Mouse (Mus musculus) cerebellum, adult 18-20 months (tissue): ENCODE data around the gene Gyg.

Source experiments
- DNase-seq, 2 experiments: peaks; one replicate each; pipeline ENCODE4 v3.0.0; 2021

The Gyg gene

DNA sequence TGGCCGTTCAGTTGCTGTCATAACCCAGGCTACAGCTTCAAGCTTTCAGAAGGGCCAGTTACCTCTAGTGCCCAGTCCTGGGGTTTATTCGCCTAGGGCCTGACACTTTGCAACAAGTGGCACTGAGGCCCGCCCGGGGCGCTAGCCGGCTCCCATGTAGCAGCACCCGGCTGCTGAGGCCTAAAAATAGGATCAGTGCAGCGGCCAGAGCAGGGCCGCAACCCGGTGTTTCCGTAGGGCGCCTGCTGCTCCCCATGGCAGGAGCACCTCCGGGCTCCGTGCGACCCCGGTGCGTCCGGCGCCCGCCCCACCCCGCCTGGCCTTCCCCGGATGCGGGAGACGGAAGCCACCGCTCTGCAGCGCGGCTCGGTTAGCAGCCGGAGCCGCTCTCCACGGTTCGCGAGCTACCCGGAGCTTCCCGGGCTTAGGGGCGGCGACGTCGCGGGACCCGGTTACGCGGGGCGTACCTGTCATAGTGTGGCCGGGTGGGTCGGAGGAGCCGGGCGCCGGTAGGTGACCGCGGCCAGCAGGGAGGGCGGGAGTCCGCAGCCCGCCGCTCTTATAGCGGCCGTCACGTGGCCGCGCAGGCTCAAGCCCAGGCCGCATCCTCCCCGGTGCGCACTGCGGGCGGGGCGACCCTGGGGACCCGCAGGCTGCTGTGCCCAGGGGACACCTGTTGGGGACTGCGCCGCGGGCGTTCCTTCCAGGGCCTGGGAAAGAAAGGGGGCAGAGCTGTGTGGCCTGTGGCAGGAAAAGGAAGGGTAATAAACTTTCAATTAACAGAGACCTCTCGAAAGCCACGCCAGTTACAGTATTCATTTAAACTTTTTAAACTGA is at the start of gene Gyg:
Gene Gyg, minus strand, starts transcription at position 787 of the 837 bp plus-strand sequence.
- peak; percentile 30 to 51 for DNase-seq

DNA sequence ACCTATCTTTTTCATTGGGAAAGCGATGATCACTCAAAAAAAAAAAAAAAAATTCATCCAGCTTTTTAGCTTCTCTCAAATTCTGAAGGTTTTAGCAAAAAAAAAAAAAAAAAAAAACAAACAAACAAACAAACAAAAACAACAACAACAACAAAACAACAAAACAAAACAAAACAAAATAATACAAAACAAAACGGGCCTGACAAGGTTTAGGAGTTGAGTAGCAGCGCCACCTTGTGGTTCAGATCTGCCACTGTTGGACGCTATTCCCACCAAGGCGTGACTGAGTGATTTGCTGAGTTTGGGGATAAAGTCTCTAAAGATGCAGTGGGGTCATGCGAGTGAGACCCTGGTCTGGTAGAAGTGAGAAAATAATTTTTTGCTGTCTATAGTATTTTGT is 43.8 kb upstream of the Gyg start:
- peak; percentile 16 to 51 for DNase-seq

DNA sequence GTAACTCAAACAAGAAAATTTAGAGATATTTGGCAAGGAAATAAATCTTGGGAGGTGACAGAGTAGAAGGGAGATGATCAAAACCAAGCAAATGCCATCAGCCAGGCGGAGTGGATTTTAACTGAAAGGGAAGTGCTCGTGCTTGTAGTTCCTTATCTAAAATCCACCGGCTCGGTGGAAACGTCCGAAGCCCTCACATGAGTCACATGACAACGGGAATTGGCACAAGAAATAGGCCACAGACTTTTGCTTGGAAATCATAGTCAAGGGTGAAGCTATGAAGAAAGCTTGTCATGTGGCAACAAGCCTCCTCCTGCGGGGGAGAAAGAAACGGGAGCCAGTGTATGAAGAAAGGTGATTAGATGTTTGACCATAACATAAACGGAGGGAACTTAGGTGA is 42.8 kb upstream of the Gyg start:
- no peak for DNase-seq

- DNase-seq: no peak
Measured at GRCm38 (mm10) chr3:20188976-20189675, 34.0 kb upstream of the Gyg start.

- no peak for DNase-seq
Measured at GRCm38 (mm10) chr3:20172394-20172793, 17.3 kb upstream of the Gyg start.

DNA sequence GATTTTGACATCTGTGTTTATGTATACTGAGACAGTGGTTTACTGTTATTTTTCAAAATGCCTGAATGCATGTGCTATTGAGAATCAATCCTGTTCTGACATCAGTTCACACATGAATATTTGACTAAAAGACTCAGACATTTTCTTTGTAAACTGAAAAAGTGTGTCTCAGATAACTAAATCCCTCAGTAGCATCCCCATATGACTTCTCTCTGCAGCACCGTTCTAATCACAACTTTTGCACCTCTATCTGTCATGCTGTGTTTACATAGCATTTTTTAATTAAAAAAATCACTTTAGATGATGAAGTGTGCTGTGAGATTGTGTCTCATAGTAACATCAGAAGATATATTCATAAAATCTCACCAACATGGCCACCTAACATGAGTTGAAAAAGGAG is 12.4 kb upstream of the Gyg start:
- no peak for DNase-seq

DNA sequence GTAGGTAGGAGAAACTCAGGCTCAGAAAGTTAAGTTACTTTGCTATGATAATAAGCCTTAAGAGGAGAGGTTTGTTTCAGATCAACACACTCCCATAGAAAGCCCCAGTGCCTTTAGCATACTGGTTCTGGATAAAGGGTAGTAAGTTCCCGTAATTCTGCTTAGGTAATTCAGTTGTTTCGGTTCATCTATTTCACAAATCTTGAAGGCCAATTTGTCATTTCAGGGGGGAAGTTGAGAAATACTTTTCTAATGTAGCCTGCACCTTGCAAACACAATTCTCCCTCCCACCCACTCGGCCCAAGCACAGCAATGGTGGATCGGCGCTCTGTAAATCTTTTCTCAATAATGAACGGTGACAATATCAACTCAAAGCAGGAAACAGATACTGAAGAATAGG is 359 bp upstream of the Gyg start:
- DNase-seq: no peak

DNA sequence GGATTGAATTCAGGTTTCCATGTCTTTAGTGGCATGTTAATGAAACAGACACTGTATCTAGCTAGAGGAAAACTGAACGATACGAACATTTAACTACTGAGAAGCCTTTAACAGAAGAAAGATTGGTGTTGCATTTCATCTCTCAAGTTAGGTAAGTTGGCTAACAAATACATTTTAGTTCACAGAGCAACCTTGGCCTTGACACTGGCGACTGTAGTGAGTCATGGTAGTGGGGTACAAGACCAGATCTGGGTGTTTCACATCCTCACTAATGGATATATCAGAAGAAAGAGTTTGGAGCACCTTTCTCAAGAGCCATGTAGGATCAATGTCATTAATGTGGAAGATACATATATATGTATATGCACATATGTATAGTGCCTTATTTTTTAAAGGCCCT is 3.5 kb downstream of the Gyg start:
- no peak for DNase-seq

GRCm38 (mm10) chr3:20150511-20150910 is 4.6 kb downstream of the Gyg start:
- no peak for DNase-seq

- DNase-seq: no peak
Measured at GRCm38 (mm10) chr3:20147647-20148046, 7.5 kb downstream of the Gyg start.

DNA sequence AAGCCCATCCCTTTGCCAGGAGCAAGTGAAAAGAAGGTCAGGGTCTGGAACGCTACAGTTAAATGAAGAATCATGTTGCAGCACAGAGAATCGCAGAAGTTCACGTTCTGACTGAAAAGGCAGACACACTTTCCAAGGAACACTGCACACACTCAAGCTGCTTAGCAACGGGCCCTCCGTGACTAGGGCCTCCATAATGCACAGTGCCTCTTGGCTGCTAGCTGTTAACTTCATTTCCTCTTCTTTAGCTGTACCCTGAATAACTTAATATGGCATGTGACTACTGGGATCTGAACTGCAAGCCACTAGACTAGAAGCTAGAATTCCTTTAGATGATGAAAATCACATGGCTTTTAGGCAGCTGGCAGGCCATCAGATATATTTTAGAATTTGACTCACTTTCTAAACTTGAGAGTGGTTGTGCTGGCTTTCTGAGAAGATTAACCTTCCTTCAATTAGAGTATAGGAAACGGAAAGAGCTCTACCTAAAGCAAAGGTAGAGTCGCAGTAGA is 8.2 kb downstream of the Gyg start:
- DNase-seq: no peak

DNA sequence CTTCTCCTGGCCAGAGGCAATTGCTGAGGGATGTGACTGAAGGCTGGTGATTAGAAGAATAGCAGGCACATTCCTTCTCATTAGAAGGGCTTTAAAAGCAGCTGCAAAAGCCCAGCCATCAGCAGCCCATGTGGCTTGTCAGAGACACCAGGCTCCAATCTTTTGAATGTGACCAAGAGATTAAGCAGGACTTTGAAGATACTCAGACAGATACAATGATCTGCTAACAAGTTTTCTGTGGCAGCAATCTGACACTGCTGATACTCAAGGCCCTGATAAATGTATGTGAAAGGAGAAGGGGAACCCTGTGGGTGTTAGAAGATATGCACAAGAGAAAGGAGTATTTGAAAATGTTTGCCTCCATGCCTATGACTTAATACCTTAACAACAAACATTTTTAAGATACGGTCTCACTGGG is 9.4 kb downstream of the Gyg start:
- no peak for DNase-seq

DNA sequence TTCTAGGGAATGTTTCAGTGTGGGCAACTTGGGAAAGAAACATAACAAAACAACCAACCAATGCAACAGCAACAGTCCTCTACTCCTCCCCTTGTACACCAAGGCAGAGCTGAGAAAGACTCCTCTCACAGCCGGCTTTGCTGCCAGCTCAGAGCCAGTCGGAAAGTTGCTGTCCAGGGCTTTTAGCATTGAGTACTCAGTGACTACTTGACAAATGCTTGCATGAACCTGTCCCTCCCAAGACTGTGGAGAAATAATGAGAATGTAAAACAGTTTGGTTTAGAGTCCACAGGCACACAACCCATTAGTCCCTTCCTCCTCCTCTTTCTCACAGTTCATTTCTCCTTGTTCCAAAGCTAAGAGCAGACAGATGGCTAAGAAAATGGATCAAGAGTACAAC is 10.7 kb downstream of the Gyg start:
- DNase-seq: no peak

DNA sequence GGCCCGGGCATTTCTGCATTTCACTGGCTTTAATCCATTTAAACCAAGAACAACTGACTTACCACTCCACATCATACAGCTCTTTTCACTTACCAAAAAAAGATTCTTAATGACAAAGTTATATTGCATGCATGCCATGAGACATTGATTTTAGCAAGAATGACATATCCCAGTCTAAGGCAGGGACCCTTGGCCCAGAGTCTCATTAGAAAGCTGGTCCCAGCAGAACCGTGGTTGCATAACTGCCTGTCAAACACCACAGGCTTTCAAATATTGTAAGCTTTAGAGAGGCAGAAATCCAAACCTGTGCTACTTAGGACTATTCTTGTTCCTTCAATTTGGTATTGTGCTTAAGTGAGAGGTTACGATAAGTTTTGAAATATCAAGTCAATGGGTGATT is 11.4 kb downstream of the Gyg start:
- no peak for DNase-seq

DNA sequence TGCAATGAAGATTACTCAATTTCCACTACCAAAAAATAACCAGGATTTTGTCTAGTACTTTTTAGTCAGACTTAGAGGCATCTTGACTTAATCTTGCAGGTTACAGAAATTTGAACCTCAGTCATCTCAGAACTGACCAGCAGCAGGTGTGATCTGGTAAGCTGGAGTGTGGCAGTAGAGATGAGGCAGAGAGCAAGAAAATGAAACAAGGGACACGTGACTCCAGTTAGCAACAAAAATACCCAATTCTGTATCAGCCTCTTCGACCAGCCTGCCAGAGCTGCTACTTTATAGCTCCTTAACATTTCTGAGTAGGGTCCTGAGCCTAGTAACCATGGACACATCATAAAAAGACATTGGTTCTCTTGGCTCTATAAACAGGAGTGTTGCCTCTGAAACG is 12.5 kb downstream of the Gyg start:
- DNase-seq: no peak

GRCm38 (mm10) chr3:20142101-20142500 is 13.0 kb downstream of the Gyg start:
- DNase-seq: no peak

- no peak for DNase-seq
Measured at GRCm38 (mm10) chr3:20141679-20142078, 13.4 kb downstream of the Gyg start.

DNA sequence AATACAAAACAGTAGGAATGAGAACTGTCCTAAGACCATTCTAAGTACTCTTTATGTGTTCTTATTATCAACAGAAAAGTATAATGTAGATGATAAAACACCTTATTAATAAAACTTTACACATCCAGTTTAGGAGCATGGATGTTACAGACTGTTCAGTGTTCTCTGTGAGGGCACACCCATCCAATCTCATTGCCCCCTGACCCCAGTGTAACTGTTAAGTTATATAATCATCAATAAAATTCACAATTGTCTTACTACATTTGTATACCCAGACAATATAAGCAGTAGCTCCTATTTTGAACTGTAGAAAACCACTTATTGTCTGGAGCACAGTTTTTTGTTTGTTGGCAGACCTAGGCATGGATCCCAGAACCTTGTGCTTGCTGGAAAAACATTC is 13.9 kb downstream of the Gyg start:
- DNase-seq: no peak

DNA sequence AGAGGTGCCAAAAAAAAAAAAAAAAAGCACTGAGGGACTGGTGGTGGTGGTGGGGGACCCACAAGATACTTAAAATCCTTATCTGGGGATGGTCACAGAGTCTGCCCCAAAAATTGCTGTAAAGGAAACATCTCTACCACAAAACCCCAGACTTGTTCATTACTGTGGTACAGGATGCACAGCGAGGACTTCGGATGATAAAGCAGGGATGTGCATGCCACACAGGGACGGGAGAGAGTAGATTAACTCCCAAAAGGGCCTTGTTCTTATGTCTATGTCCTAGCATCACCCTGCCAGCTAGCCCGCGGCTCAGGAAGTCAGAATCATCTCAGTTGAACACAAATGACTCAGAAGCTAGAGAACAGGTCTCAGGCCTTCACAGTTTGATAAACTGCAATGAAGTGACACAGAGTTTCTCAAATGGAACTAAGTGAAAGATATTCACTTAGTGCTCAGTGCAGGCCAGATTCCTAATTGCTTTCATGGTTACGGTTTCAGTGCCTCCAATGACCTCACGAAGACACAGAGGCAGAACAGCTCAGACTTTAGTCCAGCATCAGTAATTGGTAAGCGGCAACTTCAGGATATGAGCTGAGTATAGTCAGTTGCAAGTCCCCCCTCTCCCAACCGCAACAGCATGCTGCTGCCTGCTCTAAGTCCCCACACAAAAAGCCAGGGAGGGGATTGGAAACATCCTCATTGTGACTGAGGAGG is 18.1 kb downstream of the Gyg start:
- no peak for DNase-seq

DNA sequence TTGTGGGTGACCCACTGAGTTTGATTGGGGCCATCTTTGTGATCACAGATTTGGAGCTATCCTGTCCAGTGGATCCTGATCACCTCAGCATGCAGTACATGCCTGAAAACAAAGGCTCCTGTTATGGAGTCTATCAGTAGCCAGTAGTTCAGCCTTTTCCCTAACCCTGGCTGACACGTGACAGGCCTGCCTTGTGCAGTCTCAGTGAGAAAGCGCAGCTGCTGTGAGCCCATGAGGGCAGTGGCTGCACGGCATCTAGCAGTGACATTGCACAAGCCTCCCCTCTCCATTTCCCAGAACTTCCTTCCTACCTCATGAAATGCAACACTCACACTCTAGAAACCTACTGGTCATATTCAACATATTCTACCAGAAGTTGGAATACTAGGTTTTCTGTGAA is 20.6 kb downstream of the Gyg start:
- no peak for DNase-seq

DNA sequence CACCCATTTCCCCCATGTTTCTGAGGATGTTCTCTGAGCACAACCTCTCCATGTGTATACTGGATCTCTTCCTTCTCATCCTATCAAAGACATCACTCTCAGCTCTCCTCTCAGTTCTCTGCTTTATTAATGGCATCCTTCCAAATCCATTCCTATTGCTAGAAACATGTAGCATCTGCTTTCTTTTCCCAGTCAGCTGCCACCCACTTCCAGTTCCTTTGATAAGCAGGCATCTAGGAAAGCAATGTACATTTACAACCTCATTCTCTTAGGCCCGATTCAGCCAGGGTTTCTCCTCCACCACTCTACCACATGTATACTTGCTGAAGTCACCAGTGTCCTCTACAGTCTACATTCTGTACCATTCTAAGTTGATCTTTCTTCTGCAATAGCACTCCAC is 21.4 kb downstream of the Gyg start:
- no peak for DNase-seq

DNA sequence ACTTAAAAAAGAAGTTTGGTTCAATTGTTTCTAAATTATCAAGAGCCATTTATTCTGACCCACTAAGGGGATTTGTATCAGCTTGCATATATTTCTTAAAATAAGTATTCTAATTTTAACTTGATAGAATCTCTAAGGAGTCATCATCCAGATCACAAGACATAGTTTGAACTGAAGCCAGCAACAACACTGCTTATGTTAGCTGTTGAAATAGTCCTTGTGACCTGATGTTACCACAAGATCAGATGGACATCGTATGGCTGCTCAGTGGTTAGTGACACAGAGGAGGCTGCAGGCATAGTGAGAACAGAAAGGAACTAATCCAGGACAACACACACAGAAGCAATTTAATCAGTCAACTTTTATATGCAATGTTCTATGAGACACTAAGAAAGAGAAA is 22.4 kb downstream of the Gyg start:
- DNase-seq: no peak

DNA sequence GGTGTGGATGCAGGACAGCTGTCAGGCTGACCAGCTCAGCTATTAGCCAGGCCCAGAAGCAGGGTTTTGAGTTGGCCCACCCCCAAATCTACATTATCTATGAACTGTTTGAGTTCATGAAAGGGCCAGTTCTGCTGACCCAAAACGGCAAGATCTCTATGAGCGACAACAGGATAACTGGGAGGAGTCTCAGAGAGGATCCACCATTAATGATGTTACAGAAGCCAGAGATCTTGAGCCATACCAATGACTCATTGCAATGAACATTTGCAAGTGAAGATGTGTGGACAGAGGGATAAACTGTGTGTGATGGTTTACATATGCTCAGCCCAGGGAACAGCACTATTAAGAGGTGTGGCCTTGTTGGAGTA is 23.8 kb downstream of the Gyg start:
- no peak for DNase-seq
